Mouse (Mus musculus) CH12.LX (cell line): ENCODE results near the gene Prkar1b. TPM values are rescaled to one million over a fixed set of nuclear protein-coding genes. Genes with fewer than 3 reads are reported as not detected.

ENCODE experiments used
- DNase-seq: peaks from one replicate; pipeline ENCODE4 v3.0.0-alpha.2; 2013; ENCODE audit errors: extremely low read depth
- H3K27ac ChIP-seq: 2 replicates; pipeline ENCODE4 v1.5.1; 2012; ENCODE audit warnings: low read depth, mild to moderate bottlenecking, control low read depth, moderate library complexity; ENCODE audit not compliant: insufficient read depth
- H3K27me3 ChIP-seq: replicated peaks from 2 replicates; pipeline ENCODE3; 2012; ENCODE audit warnings: inconsistent platforms
- H3K36me3 ChIP-seq, 2 experiments: replicated peaks in 1 of 2; 2 replicates each; pipeline versions ENCODE3 to v1.6.1; 2012; ENCODE audit warnings: inconsistent platforms in 1 of 2, low read length in 1 of 2, mild to moderate bottlenecking in 1 of 2, mixed read lengths in 1 of 2, moderate library complexity in 1 of 2; ENCODE audit not compliant: control insufficient read depth in 1 of 2, insufficient read depth in 1 of 2
- H3K4me1 ChIP-seq, 2 experiments: 2 replicates each; pipeline ENCODE4 v1.6.1; 2012; ENCODE audit warnings: inconsistent platforms in 1 of 2, moderate library complexity in 1 of 2; ENCODE audit not compliant: insufficient read depth in 2 of 2, control insufficient read depth in 1 of 2
- H3K4me2 ChIP-seq: 2 replicates; pipeline ENCODE4 v1.6.1; 2012; ENCODE audit warnings: low read depth, mild to moderate bottlenecking, control low read depth; ENCODE audit not compliant: poor library complexity, insufficient read depth, severe bottlenecking
- H3K4me3 ChIP-seq, 3 experiments: fragments of 150-350 bp in 1 of 3; sonication (generic) in 1 of 3; replicated peaks in 1 of 3; 2 replicates each; pipeline versions ENCODE3 to v1.5.1; 2011 to 2012; ENCODE audit warnings: low read depth in 2 of 3, low read length in 2 of 3, mild to moderate bottlenecking in 2 of 3, moderate library complexity in 2 of 3, control low read depth in 1 of 3, improper control_type of control experiment in 1 of 3, inconsistent platforms in 1 of 3, mixed read lengths in 1 of 3; ENCODE audit not compliant: poor library complexity in 1 of 3
- H3K79me2 ChIP-seq: replicated peaks from 2 replicates; pipeline ENCODE4 v1.6.1; 2012; ENCODE audit warnings: mild to moderate bottlenecking, moderate library complexity; ENCODE audit not compliant: control insufficient read depth, poor library complexity, insufficient read depth, severe bottlenecking; ENCODE audit errors: extremely low read depth
- H3K9ac ChIP-seq: 2 replicates; pipeline ENCODE4 v1.6.1; 2012; ENCODE audit warnings: low read depth, mild to moderate bottlenecking, control low read depth, moderate library complexity; ENCODE audit not compliant: insufficient read depth
- H3K9me3 ChIP-seq: replicated peaks from 2 replicates; pipeline ENCODE3; 2012; ENCODE audit warnings: low read length, inconsistent platforms, mixed read lengths
- BHLHE40 ChIP-seq: IDR thresholded peaks from 2 replicates; pipeline ENCODE4 v1.6.1; 2011; ENCODE audit warnings: mild to moderate bottlenecking, low read depth, low read length, improper control_type of control experiment
- CHD1 ChIP-seq: IDR thresholded peaks from 2 replicates; pipeline ENCODE4 v1.6.1; 2012; ENCODE audit warnings: low read depth, low read length, improper control_type of control experiment, inconsistent platforms
- CHD2 ChIP-seq: IDR thresholded peaks from 2 replicates; pipeline ENCODE4 v1.6.1; 2011; ENCODE audit warnings: low read length, improper control_type of control experiment
- E2F4 ChIP-seq: IDR thresholded peaks from 2 replicates; pipeline ENCODE4 v1.6.1; 2011; ENCODE audit warnings: low read depth, low read length, improper control_type of control experiment; ENCODE audit not compliant: insufficient replicate concordance
- ELF1 ChIP-seq: IDR thresholded peaks from 2 replicates; pipeline ENCODE4 v1.6.1; 2014; ENCODE audit warnings: low read depth, mild to moderate bottlenecking, inconsistent platforms, low read length, improper control_type of control experiment
- EP300 ChIP-seq: IDR thresholded peaks from 2 replicates; pipeline ENCODE4 v1.6.1; 2011; ENCODE audit warnings: low read length, improper control_type of control experiment
- ETS1 ChIP-seq: conservative IDR thresholded peaks from 2 replicates; pipeline ENCODE4 v1.6.1; 2012; ENCODE audit warnings: low read depth, mild to moderate bottlenecking, inconsistent platforms, low read length, improper control_type of control experiment, moderate library complexity
- GABPA ChIP-seq: IDR thresholded peaks from 2 replicates; pipeline ENCODE4 v1.6.1; 2012; ENCODE audit warnings: low read depth, low read length, improper control_type of control experiment, inconsistent platforms; ENCODE audit not compliant: insufficient replicate concordance
- HCFC1 ChIP-seq: IDR thresholded peaks from 2 replicates; pipeline ENCODE4 v1.6.1; 2012; ENCODE audit warnings: low read depth, mild to moderate bottlenecking, inconsistent platforms, low read length, improper control_type of control experiment
- JUN ChIP-seq: IDR thresholded peaks from 2 replicates; pipeline ENCODE4 v1.6.1; 2011; ENCODE audit warnings: low read depth, mild to moderate bottlenecking, low read length, improper control_type of control experiment, moderate library complexity; ENCODE audit not compliant: insufficient read depth
- MAX ChIP-seq: IDR thresholded peaks from 2 replicates; pipeline ENCODE4 v1.6.1; 2011; ENCODE audit warnings: low read length, improper control_type of control experiment
- MAZ ChIP-seq: IDR thresholded peaks from 2 replicates; pipeline ENCODE4 v1.6.1; 2012; ENCODE audit warnings: low read depth, mild to moderate bottlenecking, inconsistent platforms, low read length, improper control_type of control experiment, moderate library complexity
- MXI1 ChIP-seq: IDR thresholded peaks from 2 replicates; pipeline ENCODE4 v1.6.1; 2011; ENCODE audit warnings: mild to moderate bottlenecking, low read depth, low read length, improper control_type of control experiment
- NRF1 ChIP-seq: IDR thresholded peaks from 2 replicates; pipeline ENCODE4 v1.6.1; 2014; ENCODE audit warnings: low read depth, mild to moderate bottlenecking, inconsistent platforms, low read length, improper control_type of control experiment, moderate library complexity
- SIN3A ChIP-seq: IDR thresholded peaks from 2 replicates; pipeline ENCODE4 v1.6.1; 2012; ENCODE audit warnings: low read length, improper control_type of control experiment, inconsistent platforms
- SMC3 ChIP-seq: IDR thresholded peaks from 2 replicates; pipeline ENCODE4 v1.6.1; 2011; ENCODE audit warnings: low read depth, low read length, improper control_type of control experiment
- TBP ChIP-seq: conservative IDR thresholded peaks from 2 replicates; pipeline ENCODE4 v1.6.1; 2011; ENCODE audit warnings: low read depth, low read length, improper control_type of control experiment
- TCF12 ChIP-seq: IDR thresholded peaks from 2 replicates; pipeline ENCODE4 v1.6.1; 2014; ENCODE audit warnings: low read depth, mild to moderate bottlenecking, inconsistent platforms, low read length, improper control_type of control experiment
- USF1 ChIP-seq: IDR thresholded peaks from 2 replicates; pipeline ENCODE4 v1.6.1; 2014; ENCODE audit warnings: low read depth, mild to moderate bottlenecking, inconsistent platforms, low read length, improper control_type of control experiment
- USF2 ChIP-seq: conservative IDR thresholded peaks from 2 replicates; pipeline ENCODE4 v1.6.1; 2011; ENCODE audit warnings: low read depth, low read length, improper control_type of control experiment
- ZNF384 ChIP-seq: IDR thresholded peaks from 2 replicates; pipeline ENCODE4 v1.6.1; 2012; ENCODE audit warnings: low read depth, low read length, improper control_type of control experiment, inconsistent platforms
- dilution Hi-C: fragments of 300-500 bp; cut with MboI; formaldehyde crosslinking; loops from 2 replicates; pipeline ENCODE4 v1.14.3; 2020; ENCODE audit warnings: low sequenced_read_pairs; ENCODE audit not compliant: extremely low pct_unique_long_range_greater_than_20kb, extremely low pct_ligation_motif_present
- in situ Hi-C: fragments of 300-500 bp; cut with MboI; formaldehyde crosslinking; loops from 3 replicates; pipeline ENCODE4 v1.14.3; 2019; ENCODE audit warnings: low sequenced_read_pairs, low pct_ligation_motif_present, low pct_unique_long_range_greater_than_20kb, mixed read lengths
- polyA plus RNA-seq: library from polyadenylated mRNA; unstranded; fragments of >175 nt; gene quantifications from 2 replicates; pipeline ENCODE4 v1.2.1, GENCODE M21; 2012; ENCODE audit warnings: low read depth; ENCODE audit not compliant: insufficient read length
- total RNA-seq, 2 experiments: library from RNA; depleted of rRNA; stranded (reverse); fragments of 300-350 nt in 1 of 2; fragments of >200 nt in 1 of 2; gene quantifications; 2 replicates each; pipeline ENCODE4 v1.2.3; 2012 to 2014

The Prkar1b gene
- total and polyA plus RNA-seq, 3 experiments: not detected

DNA sequence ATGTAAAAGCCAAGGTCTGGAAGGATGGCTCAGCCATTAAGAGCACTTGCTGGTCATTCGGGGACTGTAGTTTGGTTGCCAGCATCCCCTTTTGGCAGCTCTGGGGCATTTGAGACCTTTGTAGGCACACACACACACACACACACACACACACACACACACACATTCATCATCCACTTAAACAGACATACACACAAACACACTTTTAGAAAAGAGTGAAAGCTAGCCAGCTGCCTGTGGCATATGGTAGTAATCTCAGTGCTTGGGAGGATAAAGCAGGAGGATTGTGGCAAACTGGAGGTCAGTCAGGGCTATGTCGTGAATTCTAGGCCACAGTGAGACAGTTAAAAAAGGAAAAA lies 49.8 kb upstream of the Prkar1b start:
- H3K9ac ChIP-seq: no peak overlapping the region
- TF ChIP-seq NRF1 (no peak), GABPA (no peak), E2F4 (no peak), MAX (no peak), MXI1 (no peak), CHD2 (no peak), USF1 (no peak), TCF12 (no peak), USF2 (no peak), ZNF384 (no peak), ETS1 (no peak), MAZ (no peak), ELF1 (no peak), JUN (no peak), SIN3A (no peak), BHLHE40 (no peak), EP300 (no peak), HCFC1 (no peak), SMC3 (no peak), TBP (no peak)
- no peak overlapping the region for H3K27ac ChIP-seq
- no peak for DNase-seq
- peaks cover 14 to 37% of the 10 kb centered on the region in 2 experiments for H3K4me1 ChIP-seq
- dilution Hi-C loops: no loop called here
- no peaks in the 10 kb centered on the region for H3K27me3 ChIP-seq
- H3K36me3 ChIP-seq: peaks cover 0 to 6% of the 10 kb centered on the region in 2 experiments
- peak overlapping the region in 2 of 3 experiments; percentile 51 to 88 for H3K4me3 ChIP-seq
- in situ Hi-C loops: no loop called here
- H3K9me3 ChIP-seq: no peaks in the 10 kb centered on the region
- peak overlapping the region; percentile 70 for H3K4me2 ChIP-seq
- peaks cover 8% of the 10 kb centered on the region; the same call in 1 of the 2 replicates for H3K79me2 ChIP-seq

DNA sequence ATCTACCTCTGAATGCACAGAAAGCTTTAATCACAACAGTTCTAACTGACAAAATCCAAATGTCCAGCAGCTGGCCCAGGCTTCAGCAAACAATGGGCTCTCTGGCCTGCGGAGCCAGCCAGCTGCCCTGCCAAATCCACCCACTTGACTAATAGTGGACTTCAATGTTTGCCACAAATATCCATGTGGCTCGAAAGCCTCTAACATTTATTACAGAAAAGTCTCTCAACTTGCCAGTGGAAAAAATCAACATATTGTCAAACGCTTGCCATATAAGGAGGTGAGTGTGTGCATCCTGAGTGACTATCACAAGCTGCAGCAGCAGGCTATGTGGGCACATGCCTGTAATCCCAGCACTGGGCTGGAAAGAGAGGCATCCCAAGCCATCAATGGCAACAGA lies 49.0 kb upstream of the Prkar1b start:
- in situ Hi-C loops (no loop called here), dilution Hi-C loops (no loop called here)
- H3K79me2 ChIP-seq: peaks cover 8% of the 10 kb centered on the region; the same call in 1 of the 2 replicates
- no peak for TF ChIP-seq CHD1
- peaks cover 14 to 37% of the 10 kb centered on the region in 2 experiments for H3K4me1 ChIP-seq
- H3K27ac ChIP-seq: no peak overlapping the region
- H3K36me3 ChIP-seq: peaks cover 0 to 6% of the 10 kb centered on the region in 2 experiments
- DNase-seq: no peak
- no peaks in the 10 kb centered on the region for H3K9me3 ChIP-seq
- no peak overlapping the region for H3K9ac ChIP-seq
- H3K4me2 ChIP-seq: no peak overlapping the region
- H3K4me3 ChIP-seq: no peak overlapping the region
- no peaks in the 10 kb centered on the region for H3K27me3 ChIP-seq
